Mouse (Mus musculus) small intestine, adult 2 months (tissue): ENCODE measurements at regions not wholly inside any gene's neighbourhood (a gene's known extent, or its start where the extent isn't known, plus 50 kb on each side); places are given as distances from the start of the nearest gene placed in this dataset.

Experiments used
- CTCF ChIP-seq: fragments of 200-500 bp; IDR thresholded peaks from 2 replicates; pipeline ENCODE4 v1.5.1; 2012; ENCODE audit warnings: low read depth, mild to moderate bottlenecking, control low read depth, inconsistent platforms, low read length, moderate library complexity, mixed read lengths; ENCODE audit not compliant: insufficient replicate concordance, insufficient read length; ENCODE audit errors: extremely low read depth
- POLR2A ChIP-seq: fragments of 200-500 bp; IDR thresholded peaks from 2 replicates; pipeline ENCODE4 v1.6.1; 2012; ENCODE audit warnings: low read depth, mild to moderate bottlenecking, control low read depth, inconsistent platforms, low read length, moderate library complexity

GRCm38 (mm10) chr10:98761080-98761479 is 153.1 kb upstream of the Atp2b1 start:
- TF ChIP-seq POLR2A (no peak), CTCF (no peak)
